Mouse (Mus musculus): ENCODE measurements around the gene Med11.
"Not testable (repeated sequence)": the region's sequence is repeated elsewhere in the genome, so short reads cannot be mapped to it uniquely, and the experiment has no call there.

Med11 gene

DNA sequence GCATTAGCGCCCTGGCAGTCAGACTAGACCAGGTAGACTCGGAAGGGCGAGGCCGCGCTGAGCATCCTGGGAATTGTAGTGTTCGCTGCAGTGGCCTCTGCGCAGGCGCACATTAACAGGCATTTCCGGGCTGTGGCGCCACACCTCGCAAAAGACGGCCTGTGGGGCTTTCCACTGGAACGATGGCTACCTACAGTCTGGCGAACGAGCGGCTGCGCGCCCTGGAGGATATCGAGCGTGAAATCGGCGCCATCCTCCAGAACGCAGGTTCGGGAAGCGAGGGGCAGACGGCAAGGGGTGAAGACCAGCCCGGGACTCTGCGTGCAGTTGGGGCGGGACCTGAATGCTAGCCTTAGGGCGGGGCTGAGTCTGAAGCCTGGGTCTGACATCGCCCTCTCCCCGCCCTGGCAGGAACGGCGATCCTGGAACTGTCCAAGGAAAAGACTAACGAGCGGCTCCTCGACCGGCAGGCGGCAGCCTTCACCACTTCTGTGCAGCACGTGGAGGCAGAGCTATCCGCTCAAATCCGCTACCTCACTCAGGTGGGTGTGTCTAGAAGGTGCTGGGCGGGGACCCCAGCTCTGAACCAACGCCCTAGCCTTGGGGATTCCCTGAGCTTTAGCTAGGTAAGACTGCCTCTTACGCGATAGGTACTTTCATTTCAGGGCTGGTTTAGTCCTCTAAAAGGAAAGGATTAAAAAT is at the start of gene Med11:
Gene Med11, plus strand, starts transcription at position 123 of the 702 bp plus-strand sequence.
- peak; percentile 100 for DNase-seq

DNA sequence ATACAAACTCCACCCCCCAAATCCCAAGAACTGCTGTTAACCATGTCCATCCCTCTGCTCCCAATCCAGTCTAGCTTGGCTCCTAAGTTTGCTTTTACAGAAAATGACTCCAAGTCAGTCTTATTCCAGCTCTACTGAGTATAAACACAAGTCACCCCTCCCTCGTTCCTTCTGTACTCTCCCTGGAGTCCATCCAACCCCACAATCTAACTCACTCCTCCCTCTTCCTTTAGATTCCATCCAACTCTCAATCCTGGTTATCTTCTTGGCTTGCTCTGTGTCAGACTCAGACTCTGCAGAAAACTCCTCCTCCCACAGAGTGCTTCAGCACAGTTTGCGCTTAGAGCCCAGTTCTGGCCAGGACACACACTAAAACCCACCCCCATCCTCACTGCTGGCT is 48.1 kb upstream of the Med11 start:
- peak; percentile 96 for DNase-seq

DNA sequence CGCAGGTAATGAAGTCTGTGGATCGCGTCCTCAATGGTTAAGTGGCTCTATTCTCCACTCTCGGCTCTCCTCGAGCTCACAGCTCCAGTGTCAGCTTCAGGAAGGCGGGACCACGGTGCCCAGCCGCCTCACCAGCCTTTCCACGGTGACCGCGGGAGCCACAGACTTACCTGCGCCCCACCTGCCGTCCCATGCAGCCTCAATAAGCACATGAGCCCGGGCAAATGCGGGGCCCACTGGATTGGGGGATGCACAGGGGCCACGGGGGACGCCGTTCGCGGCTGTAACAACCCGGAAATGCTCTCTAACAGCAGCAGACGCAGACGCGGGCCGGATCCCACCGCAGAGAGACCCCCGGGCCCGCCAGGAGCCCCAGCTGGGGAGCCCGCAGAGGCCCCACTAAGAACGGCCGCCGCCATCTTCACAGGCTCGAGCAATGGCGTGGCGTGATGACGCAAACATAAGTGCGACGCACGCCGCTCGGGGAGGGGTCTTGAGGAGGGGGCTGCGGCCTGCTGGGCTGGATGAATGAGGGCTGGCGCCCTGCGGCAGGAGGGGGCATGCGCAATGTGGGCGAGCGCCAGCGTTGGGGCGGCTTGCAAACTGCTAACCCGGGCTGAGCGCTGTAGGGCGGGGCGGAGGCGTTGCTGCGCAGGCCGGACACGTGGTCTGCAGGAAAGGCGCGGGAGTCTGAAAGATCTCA is 42.0 kb upstream of the Med11 start, which contains the start of gene Pelp1:
Gene Pelp1, minus strand, starts transcription at position 438 of the 703 bp plus-strand sequence.
- peak; percentile 99 for DNase-seq

DNA sequence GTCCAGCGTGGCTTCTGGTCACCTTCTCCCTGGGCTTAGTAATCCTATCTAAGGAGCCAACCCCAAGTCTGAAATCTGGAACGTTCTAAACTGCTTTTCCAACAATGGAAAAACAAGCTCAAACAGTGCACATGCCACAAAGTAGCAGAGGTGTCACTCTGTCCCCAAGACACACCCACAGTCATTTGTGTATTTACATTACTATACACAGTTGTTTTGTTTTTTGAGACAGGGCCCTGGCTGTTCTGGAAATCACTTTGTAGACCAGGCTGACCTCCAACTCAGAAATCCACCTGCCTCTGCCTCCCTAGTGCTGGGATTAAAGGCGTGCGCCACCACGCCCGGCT is 41.4 kb upstream of the Med11 start:
- no peak for DNase-seq

DNA sequence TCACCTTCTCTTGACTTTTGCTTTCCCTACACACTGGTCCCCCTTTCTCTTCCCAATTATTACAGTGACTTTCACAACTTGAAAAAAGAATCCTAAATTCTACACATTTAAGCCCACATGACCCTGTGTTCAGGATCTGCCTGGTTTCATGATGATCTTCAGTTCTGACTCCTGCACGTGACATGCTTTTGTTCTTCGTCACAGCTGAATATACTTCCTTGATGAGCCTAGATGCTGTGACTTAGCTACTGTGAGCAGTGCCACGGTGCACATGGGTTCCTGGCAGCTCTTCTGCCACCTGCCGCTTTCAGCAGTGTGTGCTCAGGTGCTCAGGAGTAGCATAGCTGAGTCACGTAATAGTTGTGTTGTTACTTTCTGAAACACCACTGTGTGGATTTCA is 39.1 kb upstream of the Med11 start:
- DNase-seq, result no peak

DNA sequence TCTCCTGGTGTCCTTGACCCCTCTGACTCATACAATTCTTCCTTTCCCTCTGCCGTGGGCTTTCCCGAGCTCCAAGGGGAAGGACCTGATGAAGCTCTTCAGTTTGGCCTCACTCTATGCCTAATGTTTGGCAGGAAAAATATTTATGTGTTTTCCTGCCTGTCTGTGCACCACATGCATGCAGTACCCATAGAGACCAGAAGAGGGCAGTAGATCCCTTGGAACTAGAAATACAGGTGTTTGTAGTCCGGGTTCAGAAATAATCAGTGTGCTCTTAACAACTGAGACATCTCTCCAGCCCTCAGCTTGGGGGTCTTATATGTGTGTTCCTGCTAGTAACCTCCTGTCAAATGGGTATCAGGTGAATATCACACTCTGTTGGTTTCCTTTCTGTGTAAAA is 37.8 kb upstream of the Med11 start:
- DNase-seq, result peak; percentile 86

DNA sequence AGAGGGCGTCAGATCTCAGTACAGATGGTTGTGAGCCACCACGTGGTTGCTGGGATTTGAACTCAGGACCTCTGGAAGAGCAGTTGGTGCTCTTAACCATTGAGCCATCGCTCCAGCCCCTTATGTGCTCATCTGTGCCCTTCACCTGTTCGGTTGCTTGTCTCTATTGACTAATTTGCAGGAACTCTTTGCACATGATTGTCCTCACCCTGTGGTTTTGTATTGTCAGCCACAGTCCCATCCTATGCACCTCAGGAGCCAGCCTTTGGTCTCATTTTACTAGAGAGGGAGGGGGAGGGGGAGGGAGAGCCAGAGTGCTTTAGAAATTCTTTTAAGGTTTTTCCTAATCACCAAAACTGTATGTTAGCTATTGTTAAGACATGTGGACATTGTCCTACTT is 33.5 kb upstream of the Med11 start:
- no peak for DNase-seq

DNA sequence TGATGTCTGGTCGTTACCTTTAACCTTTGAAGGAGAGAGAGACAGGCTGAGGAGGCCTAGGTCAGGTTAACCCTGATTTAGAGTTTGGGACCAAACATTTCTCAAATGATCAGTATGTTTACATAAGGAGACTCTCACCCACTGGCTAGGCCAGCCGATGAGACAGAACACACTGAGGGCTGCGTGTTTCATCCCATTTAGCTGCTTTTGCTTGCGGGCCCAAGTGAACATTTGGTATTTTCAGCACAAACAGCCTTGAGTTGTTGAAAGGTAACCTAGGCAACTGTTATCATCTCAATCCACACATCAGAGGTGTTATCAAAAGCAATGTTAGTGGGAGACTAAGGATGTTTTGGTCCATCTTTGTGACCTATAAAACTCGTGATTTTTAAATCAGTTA is 32.2 kb upstream of the Med11 start:
- DNase-seq, result no peak

DNA sequence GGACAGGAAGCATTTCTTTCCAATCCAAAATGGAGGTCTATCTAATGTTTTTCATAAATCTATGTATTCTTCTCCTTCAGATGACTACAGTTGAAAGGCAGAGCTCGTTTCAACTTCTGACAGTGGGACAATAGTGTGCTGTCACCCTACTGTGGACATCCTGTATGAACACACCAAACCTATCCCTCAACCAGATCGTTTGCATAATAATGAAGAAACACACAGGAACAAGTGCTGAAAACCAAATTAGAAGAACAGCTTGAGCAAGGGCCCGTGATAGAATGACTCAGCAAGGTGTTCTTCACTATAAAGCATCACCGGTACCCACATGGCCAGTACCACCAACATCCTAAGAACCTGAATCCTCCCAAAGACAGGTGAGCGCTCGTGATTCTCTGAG is 25.1 kb upstream of the Med11 start:
- not testable (repeated sequence) for DNase-seq

DNA sequence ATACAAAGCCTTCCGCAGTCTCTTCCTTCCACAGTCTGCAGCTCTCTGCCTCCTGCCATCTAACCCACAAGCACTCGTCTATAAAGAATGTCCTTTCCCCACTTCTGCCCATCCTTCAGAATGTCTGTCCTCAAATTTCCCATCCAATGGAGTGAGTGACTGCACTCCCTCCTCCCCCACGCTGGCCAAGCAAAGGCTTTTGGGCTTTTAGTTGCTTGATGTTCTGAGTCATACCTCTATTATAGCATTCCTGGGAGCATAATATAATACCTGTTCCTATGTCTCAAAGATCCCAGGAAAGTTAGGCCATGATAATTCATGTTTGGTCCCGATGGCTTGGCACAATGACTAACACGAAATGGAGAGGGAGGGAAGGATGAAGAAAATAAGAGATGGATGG is 20.1 kb upstream of the Med11 start:
- peak; percentile 92 for DNase-seq

DNA sequence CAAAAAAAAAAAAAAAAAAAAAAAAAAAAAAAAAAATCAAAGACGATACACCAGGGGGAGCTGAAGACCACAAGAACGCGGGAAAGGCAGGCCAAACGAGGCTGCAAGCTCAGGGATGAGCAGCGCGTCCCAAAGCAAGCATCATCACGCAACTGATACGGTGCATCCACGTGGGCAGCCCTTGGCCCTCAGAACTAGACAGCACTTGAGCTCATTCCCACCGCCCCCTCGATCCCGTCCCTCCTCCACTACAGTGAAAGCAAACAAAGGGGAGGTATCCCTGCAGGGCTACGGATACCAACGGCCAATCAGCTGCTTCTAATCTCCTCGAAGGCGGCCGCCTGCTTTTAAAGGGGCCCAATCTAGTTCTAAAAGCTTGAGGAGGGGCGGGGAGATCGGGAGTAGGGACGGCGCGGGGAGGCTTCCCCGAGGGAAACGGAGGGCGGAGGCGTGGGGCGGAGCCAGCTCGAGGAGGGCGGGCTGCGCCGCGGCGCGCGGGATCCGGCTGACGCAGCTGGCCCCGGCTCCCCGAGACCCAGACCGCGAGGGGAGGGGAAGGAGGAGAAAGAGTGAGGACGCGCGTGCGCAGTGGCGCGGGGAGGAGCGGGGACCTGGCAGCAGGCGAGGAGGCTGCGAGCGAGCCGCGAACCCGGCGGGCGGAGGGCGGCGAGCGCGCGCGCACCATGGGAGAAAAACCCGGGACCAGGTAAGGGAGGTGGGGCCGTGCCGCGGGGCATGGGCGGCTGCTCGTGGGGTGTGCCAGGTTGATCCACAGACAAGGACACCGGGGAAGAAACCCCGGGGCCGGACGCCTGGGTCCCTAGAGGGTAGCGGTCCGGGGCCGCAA is 19.4 kb upstream of the Med11 start, which contains the start of gene Arrb2:
Gene Arrb2, plus strand, starts transcription at position 588 of the 847 bp plus-strand sequence.
- DNase-seq, result peak; percentile 100

DNA sequence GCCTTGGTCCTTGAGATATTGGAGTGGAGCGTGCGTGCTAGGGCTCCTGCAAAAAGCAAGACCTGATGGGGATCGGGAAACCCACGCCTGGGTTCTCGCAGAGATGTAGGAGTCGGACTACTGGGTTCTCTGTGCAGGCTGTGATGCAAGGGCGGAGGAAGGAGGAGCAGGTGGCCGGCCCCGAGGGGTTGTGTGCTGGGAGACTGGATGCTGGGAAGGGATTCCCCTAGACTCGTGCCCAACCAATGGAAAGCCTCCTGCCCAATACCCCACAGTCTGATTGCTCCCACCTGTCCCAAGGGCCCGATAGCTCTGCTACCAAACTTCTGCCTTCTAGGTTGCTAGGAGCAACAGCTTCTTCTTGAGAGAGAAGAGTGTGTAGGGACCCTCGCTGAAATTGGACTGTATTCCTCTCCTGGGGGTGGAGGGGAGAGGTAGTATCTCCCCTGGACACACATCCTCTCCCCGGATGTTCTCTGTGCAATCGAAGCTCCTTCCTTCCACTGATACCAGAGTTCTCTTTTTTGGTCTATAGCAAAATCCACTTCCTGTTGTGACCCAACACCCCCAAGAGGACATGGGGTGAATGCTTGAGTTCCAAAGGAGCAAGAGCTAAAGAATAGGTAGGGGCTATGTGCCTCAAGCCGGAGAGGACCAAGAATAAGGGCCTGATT is 18.7 kb upstream of the Med11 start:
- DNase-seq, result no peak

DNA sequence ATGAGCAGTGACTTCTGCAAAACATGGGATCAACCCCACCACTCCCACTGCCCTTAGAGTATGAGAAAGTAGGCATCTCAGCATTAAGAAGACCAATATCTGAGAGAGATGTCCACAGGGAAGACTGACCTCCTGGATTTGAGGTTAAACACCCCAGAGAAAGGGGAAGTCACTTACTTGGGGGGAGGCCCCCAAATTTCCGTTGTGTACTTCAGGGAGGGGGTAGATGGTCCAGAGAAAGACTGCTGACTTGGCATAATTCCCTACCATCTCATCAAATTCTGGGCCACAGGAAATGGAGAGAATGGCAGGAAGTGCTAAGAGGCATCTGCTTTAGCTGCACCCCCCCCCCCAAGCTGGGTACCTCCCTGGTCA is 18.2 kb upstream of the Med11 start:
- peak; percentile 97 for DNase-seq

DNA sequence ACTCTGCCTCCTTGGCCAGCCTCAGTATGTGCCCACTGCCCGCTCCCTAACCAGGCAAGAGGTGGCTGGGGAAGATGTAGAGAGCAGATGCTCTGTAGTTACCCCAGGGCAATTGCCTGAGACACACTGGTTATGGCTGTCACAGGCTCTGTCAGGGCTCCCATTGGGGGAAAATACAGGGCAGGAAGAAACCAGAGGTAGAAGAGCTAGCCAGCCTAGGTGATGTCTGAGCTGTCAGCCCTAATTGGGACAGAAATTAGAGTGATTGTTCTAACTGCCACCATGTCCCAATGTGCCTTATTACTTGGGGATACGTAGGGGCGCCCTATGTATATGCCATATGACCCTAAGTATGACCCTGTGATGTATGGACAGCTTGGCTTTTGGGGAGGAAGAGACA is 17.8 kb upstream of the Med11 start:
- no peak for DNase-seq

DNA sequence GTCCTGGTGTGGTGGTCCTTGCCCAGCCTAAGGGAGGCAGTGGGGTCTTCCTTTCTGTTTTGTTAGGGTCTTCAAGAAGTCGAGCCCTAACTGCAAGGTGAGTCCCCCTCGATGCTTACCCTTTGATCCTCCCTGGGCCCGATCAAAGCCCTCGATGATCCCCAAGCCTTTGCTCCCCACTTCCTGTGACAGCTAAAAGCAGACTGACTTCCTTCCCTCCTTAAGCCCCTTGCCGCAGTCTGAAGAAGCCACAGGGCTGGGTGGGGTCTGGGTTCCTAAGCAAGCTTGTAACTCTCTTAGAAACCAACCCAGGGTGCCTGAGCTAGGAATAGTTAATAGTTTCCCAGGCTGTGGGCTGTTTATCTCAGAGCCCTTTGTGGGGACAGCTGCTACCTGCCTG is 16.2 kb upstream of the Med11 start:
- DNase-seq, result no peak

DNA sequence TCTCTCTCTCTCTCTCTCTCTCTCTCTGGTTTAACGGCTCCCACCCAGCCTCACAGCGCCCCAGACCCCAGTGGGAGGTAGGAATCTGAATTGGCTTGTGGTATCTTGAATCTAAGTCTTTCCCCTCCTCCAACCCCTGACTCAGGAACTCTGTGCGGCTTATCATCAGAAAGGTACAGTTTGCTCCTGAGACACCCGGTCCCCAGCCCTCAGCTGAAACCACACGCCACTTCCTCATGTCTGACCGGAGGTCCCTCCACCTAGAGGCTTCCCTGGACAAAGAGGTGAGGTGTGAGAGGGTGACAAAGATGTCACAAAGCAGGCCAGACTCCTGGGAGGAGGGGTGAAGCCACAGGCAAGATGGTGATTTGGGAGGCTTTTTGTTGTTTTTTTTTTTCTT is 14.3 kb upstream of the Med11 start:
- DNase-seq, result no peak

DNA sequence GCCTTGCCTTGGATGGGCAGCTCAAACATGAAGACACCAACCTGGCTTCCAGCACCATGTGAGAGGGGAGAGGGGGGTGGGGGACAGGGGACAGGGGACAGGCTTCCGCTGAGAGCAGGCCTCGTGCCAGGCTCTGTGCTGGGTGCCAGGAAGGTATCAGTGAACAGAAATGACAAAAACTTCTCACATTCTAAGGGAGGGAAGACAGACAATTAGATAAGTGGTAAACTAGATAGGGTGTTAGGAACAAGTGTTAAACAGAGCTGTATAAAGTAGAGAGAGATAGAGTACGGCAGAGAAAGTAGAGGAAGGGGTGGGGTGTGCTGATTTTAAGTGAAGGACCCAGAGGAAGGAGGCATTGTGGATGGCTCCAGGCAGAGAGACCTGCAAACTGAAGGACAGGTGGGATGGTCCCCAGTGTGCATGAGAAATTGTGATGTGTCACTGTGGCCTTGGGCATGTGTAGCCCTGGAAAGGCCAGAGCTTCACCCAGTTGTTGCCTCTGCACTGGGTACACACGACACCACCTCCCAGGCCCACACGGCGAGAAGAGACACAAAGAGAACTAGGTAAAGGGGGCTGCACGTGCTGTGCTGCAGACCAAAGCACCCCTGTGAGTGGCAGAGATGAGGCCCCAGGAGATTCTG is 12.9 kb upstream of the Med11 start:
- DNase-seq, result no peak

DNA sequence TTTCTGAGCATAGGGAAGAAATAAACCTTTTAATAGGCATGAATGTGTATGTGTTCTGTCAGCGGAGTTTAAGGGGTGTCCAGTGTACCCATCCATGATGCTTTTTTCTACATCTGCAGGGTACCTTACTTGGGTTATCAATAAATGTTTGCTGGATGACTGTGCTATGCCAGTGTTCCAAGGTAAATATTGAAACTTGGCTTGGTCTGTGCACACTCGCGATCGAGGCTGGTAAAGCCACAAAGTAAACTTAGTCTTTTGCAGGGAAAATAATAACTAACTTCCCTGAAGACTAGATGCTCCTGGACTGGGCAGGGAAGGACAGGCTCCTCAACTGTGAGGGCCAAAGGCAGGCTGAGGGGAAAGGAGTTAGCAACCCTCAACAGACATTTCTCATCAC is 11.1 kb upstream of the Med11 start:
- DNase-seq, result no peak

DNA sequence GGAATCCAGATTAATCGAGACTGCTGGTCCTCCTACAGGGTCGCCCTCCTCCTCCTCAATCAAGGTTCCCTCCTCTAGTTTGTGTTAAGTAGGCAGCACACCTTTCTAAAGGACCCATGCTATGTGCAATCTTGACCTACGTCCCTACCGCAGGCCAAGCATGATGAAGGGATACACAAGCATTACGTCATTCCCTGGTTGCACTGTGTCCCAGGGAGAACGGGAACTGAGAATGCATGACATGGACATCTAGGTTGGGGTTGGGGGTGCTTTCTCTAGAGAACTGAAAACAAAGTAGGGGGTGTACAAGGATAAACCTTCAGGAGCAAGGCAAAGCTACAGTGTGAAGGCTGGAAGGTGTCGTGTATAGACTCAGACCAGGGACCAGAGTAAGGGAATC is 9.8 kb upstream of the Med11 start:
- DNase-seq, result peak; percentile 90

DNA sequence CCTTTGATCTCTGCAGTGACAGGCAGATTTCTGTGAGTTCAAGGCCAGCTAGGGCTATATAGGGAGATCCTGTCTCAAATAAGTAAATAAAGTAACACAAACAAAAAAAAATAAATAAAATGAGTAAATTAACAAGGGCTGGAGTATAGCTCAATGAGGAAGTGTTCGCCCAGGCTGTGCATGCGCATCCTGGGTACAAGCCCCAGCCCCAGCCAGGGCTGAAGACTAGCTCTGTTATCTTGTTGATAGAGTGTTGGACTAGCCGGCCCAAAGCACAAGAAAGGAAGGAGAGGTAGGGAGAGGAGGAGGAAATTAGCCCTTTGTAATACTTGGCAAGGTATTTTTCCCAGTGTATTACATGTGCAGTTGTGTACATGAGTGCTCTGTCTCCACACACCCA is 7.8 kb upstream of the Med11 start:
- no peak for DNase-seq

DNA sequence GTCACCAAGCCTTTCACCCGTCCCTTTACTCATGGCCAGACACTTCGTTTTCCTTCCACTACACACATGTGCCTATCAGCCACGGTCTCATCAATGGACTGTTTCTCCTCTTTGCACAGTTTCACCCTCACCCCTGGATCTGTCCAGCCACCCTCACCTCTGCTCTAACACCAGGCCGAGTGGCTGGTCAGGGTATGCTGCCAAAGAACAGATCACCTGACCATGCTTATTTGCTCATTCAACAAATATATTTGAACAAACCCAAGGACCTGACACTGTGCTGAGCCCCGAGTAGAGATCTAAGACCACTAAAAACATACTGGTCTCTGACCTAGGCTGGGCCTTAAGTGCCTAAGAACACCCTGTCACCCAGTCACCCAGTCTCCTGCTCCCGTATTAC is 7.1 kb upstream of the Med11 start:
- DNase-seq, result no peak

DNA sequence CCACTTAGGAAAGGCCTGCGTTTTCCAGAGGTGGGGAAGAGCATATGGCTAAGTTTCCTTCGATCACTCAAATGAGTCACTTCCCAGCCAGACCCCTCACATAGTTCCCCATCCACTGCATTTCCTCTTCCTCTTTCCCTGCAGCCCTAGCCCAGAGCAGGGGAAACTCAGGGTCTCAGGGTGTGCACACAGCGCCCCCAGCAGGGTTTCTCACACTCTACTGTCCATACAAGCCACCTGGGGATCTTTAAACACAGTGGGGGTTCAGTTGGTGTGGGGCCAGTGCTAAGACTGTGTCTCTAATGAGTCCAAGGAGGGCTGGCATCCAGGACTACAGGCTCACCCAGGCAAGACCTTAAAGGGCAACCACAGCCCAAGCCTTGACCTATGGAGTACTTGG is 5.0 kb upstream of the Med11 start:
- DNase-seq, result peak; percentile 93

DNA sequence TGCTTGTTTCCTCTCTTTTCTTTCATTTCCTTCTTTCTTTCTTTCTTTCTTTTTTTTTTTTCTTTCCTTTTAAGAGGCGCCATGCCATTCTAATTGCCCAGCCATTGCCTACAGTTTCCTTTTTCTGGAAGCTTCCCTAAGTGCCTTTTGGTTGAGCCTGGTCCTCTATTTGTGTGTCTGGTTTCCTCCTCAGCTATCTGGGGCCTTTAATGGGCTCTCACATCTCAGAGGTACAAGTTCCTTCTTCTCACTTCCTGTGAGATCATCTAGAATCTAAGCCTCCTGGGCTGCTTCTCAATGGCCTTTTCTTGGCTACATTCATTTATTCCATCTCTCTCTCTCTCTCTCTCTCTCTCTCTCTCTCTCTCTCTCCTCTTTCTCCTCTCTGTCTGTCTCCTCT is 4.3 kb upstream of the Med11 start:
- DNase-seq, result no peak

All from heart, adult 11 months (tissue).